Mouse (Mus musculus): ENCODE results near the gene Syt1.

GRCm38 (mm10) chr10:108893288-108893687 is 117.5 kb downstream of the Syt1 start:
- TF ChIP-seq CTCF (IDR thresholded peaks at IDR 0.05; ENCODE audit: low read depth, low read length) (no peak), POLR2AphosphoS5 (IDR thresholded peaks at IDR 0.05; ENCODE audit: insufficient replicate concordance, low read depth, low read length) (no peak), GATA1 (IDR thresholded peaks at IDR 0.05; ENCODE audit: borderline replicate concordance, low read length) (no peak), TAL1 (conservative IDR thresholded peaks at IDR 0.05; ENCODE audit: low read depth, low read length) (no peak)

All from G1E (cell line).